Mouse (Mus musculus) ES-E14 (cell line): ENCODE results near the gene Pacsin3. TPM values are rescaled to one million over a fixed set of nuclear protein-coding genes. Genes with fewer than 3 reads are reported as not detected.

Experiments
- DNase-seq: peaks from one replicate; pipeline ENCODE4 v3.0.0-alpha.2; 2013; ENCODE audit warnings: low read depth, low spot score
- H3K27ac ChIP-seq: 2 replicates; pipeline ENCODE4 v1.5.1; 2012; ENCODE audit warnings: low read depth, mild to moderate bottlenecking, low read length, moderate library complexity, mixed read lengths; ENCODE audit not compliant: poor library complexity, insufficient read depth, severe bottlenecking
- H3K36me3 ChIP-seq: 2 replicates; pipeline ENCODE4 v1.6.1; 2012; ENCODE audit warnings: mild to moderate bottlenecking, low read length, moderate library complexity, mixed read lengths; ENCODE audit not compliant: control insufficient read depth, poor library complexity, insufficient read depth, severe bottlenecking
- H3K4me1 ChIP-seq, 2 experiments: fragments of 150-350 bp in 1 of 2; sonication (generic) in 1 of 2; 2 replicates each; pipeline ENCODE4 v1.6.1; 2012; ENCODE audit warnings: low read length in 2 of 2, mild to moderate bottlenecking in 1 of 2, mixed read lengths in 1 of 2; ENCODE audit not compliant: control insufficient read depth in 2 of 2, insufficient read depth in 2 of 2, poor library complexity in 1 of 2
- H3K4me3 ChIP-seq, 2 experiments: fragments of 150-350 bp in 1 of 2; sonication (generic) in 1 of 2; 2 replicates each; pipeline ENCODE4 v1.5.1; 2012; ENCODE audit warnings: low read length in 2 of 2, low read depth in 1 of 2, mild to moderate bottlenecking in 1 of 2, mixed read lengths in 1 of 2; ENCODE audit not compliant: insufficient read depth in 1 of 2, poor library complexity in 1 of 2, severe bottlenecking in 1 of 2
- H3K9ac ChIP-seq: 2 replicates; pipeline ENCODE4 v1.6.1; 2012; ENCODE audit warnings: low read depth, mild to moderate bottlenecking, low read length, mixed read lengths; ENCODE audit not compliant: poor library complexity, insufficient read depth, severe bottlenecking
- H3K9me3 ChIP-seq: fragments of 150-350 bp; sonication (generic); 2 replicates; pipeline ENCODE4 v1.6.1; 2012; ENCODE audit warnings: low read depth, mild to moderate bottlenecking, low read length; ENCODE audit not compliant: control insufficient read depth, insufficient read depth
- CHD2 ChIP-seq: IDR thresholded peaks from 2 replicates; pipeline ENCODE4 v1.6.1; 2014; ENCODE audit warnings: mild to moderate bottlenecking, low read depth, low read length, inconsistent platforms
- HCFC1 ChIP-seq: IDR thresholded peaks from 2 replicates; pipeline ENCODE4 v1.6.1; 2012; ENCODE audit warnings: low read length, inconsistent platforms, borderline replicate concordance; ENCODE audit not compliant: insufficient read depth
- MAFK ChIP-seq: IDR thresholded peaks from 2 replicates; pipeline ENCODE4 v1.6.1; 2014; ENCODE audit warnings: mild to moderate bottlenecking, low read depth, low read length, inconsistent platforms; ENCODE audit not compliant: insufficient read depth
- ZC3H11A ChIP-seq: IDR thresholded peaks from 2 replicates; pipeline ENCODE4 v1.6.1; 2012; ENCODE audit warnings: low read depth, mild to moderate bottlenecking, inconsistent platforms, low read length, borderline replicate concordance
- ZNF384 ChIP-seq: IDR thresholded peaks from 2 replicates; pipeline ENCODE4 v1.6.1; 2012; ENCODE audit warnings: low read depth, low read length, inconsistent platforms
- in situ Hi-C, 2 experiments: fragments of 600-800 bp; cut with MboI; formaldehyde crosslinking; loops; one replicate each; pipeline ENCODE4 v1.15.1; 2025; ENCODE audit warnings: low sequenced_read_pairs in 2 of 2, inconsistent platforms in 1 of 2; ENCODE audit not compliant: unreplicated experiment in 2 of 2
- total RNA-seq: library from RNA; depleted of rRNA; stranded (reverse); fragments of 300-350 nt; gene quantifications from 2 replicates; pipeline ENCODE4 v1.2.3, GENCODE M21; 2012; rRNA removed

Pacsin3 gene
- total RNA-seq, 1 experiment: 11.1 TPM

DNA sequence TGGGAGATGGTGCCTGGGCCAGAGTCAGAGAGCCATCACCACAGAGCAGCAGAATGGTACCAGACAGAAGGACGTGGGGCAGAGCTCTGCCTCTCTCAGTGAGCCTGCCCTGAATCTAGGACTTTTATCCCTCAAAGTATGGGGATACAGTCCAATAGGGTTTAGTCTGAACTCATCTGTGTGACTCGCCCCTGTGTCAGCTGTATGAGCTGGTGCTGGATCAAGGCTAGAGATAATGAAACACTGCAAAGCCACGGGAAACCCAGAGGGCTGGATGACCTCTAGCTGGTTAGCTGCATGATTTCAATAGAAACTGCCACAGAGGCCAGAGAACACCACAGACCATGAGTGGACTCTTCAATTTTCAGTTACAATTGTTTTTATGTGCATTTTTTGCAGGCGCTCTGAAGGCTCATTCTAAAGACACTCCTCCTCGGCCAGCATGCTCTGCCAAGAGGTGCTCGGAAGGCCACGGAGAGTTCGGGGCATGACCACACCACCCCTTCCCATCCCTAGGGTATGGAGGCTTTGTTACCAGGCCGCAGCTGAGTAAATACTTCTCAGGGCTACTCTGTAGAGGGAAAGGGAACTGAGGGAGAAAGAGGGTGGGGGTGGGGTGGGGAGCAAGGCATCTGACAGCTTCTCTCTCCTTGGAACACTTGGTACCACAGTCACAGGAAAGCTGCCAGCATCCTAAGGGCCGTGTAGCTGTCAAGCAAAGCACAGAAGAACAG, 57.0 kb downstream of the Pacsin3 start:
- no peak for TF ChIP-seq ZC3H11A
- TF ChIP-seq CHD2: no peak
- no peak for TF ChIP-seq MAFK
- TF ChIP-seq ZNF384: no peak
- no peak for TF ChIP-seq HCFC1
- Histone ChIP-seq H3K36me3 (no peaks in the 10 kb centered on the region), H3K4me1 (no peaks in the 10 kb centered on the region), H3K27ac (no peak overlapping the region), H3K9ac (no peak overlapping the region), H3K4me3 (no peak overlapping the region), H3K9me3 (no peaks in the 10 kb centered on the region)
- in situ Hi-C loops: no loop called here
- DNase-seq: no peak

DNA sequence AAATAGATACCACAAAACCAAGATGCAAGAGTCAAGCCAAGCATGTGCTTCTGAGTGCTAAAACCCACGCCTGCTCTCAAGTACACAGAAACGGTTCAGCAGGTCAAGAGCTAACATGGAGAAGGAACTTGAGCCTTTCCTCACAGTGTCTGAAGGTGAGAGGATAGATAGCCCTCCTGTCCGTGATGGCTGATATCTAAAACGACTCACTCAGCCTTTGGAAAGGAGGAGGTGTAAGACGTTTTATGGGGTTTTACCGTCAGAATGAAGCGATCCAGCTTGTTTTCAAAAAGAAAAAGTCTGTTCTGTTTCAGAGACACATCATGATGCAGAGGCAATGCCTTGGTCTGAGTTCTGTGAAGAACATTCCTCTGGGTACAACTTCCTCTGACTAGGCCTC, 58.4 kb downstream of the Pacsin3 start:
- Histone ChIP-seq H3K4me1 (no peaks in the 10 kb centered on the region), H3K9me3 (no peaks in the 10 kb centered on the region), H3K36me3 (no peaks in the 10 kb centered on the region), H3K27ac (no peak overlapping the region), H3K9ac (no peak overlapping the region), H3K4me3 (no peak overlapping the region)
- no peak for TF ChIP-seq ZC3H11A
- no peak for TF ChIP-seq ZNF384
- no peak for TF ChIP-seq MAFK
- TF ChIP-seq CHD2: no peak
- no peak for TF ChIP-seq HCFC1
- no peak for DNase-seq
- in situ Hi-C loops: no loop called here

Other genes starting within 250 kb of the Pacsin3 start
- gene Rapsn, start 220.3 kb upstream of the Pacsin3 start, total RNA-seq: 1.1 and 2.4 TPM in 2 replicates
- 226 and 262 TPM in 2 replicates for gene Psmc3, start 201.9 kb upstream of the Pacsin3 start, total RNA-seq
- 18.3 and 20.1 TPM in 2 replicates for gene Slc39a13, start 185.5 kb upstream of the Pacsin3 start, total RNA-seq
- gene Spi1, start 173.6 kb upstream of the Pacsin3 start, total RNA-seq: 0.31 and 0.32 TPM in 2 replicates
- 0.62 and 0.90 TPM in 2 replicates for gene Mybpc3, start 137.8 kb upstream of the Pacsin3 start, total RNA-seq
- 6.7 and 7.8 TPM in 2 replicates for gene Madd, start 72.1 kb upstream of the Pacsin3 start, total RNA-seq
- 0.90 and 1.4 TPM in 2 replicates for gene Nr1h3, start 53.1 kb upstream of the Pacsin3 start, total RNA-seq
- gene Acp2, start 53.1 kb upstream of the Pacsin3 start, total RNA-seq: 12.9 and 19.6 TPM in 2 replicates
- gene Ddb2, start 19.0 kb upstream of the Pacsin3 start, total RNA-seq: 10.4 and 11.0 TPM in 2 replicates
- 40.7 and 46.8 TPM in 2 replicates for gene Arfgap2, start 9.0 kb downstream of the Pacsin3 start, total RNA-seq
- gene 1110051M20Rik, start 188.8 kb downstream of the Pacsin3 start, total RNA-seq: 10.3 and 12.4 TPM in 2 replicates
- gene Lrp4, start 201.6 kb downstream of the Pacsin3 start, total RNA-seq: 14.2 and 23.4 TPM in 2 replicates